Mouse (Mus musculus) megakaryocyte, embryonic 14.5 days (primary cell): ENCODE measurements around the gene Phf1.

Experiments used
- FLI1 ChIP-seq: IDR thresholded peaks from 2 replicates; pipeline ENCODE4 v1.6.1; 2012; ENCODE audit warnings: low read length, inconsistent platforms, mixed read lengths
- GATA1 ChIP-seq: IDR thresholded peaks from 3 replicates; pipeline ENCODE4 v1.6.1; 2012; ENCODE audit warnings: mixed read lengths, low read length, inconsistent platforms, borderline replicate concordance

DNA sequence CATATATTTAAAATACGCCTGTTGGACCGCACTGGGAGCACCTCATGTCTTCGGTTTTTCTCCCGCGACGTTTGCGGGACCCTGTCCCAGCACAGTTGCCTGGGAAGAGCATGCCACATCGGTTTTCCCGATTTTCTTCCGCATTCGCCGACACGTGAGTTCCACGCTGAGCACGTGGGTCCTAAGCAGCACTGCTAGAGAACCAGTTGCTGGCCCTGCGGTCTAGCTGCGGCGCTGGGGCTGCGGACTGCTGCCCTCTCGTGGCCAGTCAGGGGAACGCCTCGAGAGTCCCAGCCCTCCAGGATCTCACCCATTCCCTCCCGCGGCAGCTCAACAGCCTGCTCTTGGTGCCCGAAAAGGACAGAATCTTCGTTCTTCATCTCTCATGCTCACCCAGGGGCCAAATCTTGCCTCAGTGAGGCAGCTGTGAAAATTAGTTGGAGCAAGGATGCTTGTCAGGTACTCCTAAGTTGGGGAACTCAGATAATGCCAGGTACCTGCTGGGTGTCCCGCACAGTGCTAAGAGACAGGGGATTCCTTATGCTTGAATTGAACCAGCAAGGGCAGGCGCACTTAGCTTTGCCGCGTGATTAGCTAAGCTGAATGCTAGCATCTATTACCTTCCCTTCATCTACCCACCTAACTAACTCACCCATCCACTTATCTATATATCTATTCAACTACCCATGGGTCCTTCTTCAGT, 46.7 kb upstream of the Phf1 start:
- TF ChIP-seq GATA1 (no peak), FLI1 (no peak)
